Mouse (Mus musculus): ENCODE measurements around the gene Myo1b. TPM values are rescaled to one million over a fixed set of nuclear protein-coding genes. Genes with fewer than 3 reads are reported as not detected.

The Myo1b gene
- polyA plus RNA-seq, 1 experiment from 2014 or later, result 82.0 TPM

- WGBS, result 96% methylated on average over 10 of the region's 10 CpGs
- Histone ChIP-seq H3K27ac (no peak overlapping the region), H3K4me1 (peaks cover 3% of the 10 kb centered on the region; the same call in 1 of the 2 replicates), H3K9me3 (no peaks in the 10 kb centered on the region), H3K4me3 (no peak overlapping the region), H3K36me3 (replicated peaks) (peaks cover 43% of the 10 kb centered on the region), H3K27me3 (ENCODE audit: poor library complexity, severe bottlenecking) (no peaks in the 10 kb centered on the region)
- DNase-seq (ENCODE audit: extremely low spot score, low spot score), result no peak
Observed at GRCm38 (mm10) chr1:51860837-51861236, 55.0 kb downstream of the Myo1b start.

- Histone ChIP-seq H3K9me3 (no peaks in the 10 kb centered on the region), H3K27me3 (ENCODE audit: poor library complexity, severe bottlenecking) (no peaks in the 10 kb centered on the region), H3K36me3 (replicated peaks) (peaks cover 49% of the 10 kb centered on the region), H3K4me3 (no peak overlapping the region), H3K4me1 (peaks cover 4% of the 10 kb centered on the region; the same call in 1 of the 2 replicates), H3K27ac (no peak overlapping the region)
- no peak for DNase-seq (ENCODE audit: extremely low spot score, low spot score)
- 87% methylated on average over 4 of the region's 4 CpGs for WGBS
Observed at GRCm38 (mm10) chr1:51856946-51857345, 58.9 kb downstream of the Myo1b start.

GRCm38 (mm10) chr1:51856245-51856915 lies 59.5 kb downstream of the Myo1b start:
- peaks cover 7% of the 10 kb centered on the region; the same call in 1 of the 2 replicates for H3K4me1 ChIP-seq
- H3K27me3 ChIP-seq (ENCODE audit: poor library complexity, severe bottlenecking), result no peaks in the 10 kb centered on the region
- WGBS, result 94% methylated on average over 11 of the region's 11 CpGs
- H3K36me3 ChIP-seq (replicated peaks), result peaks cover 48% of the 10 kb centered on the region
- DNase-seq (ENCODE audit: extremely low spot score, low spot score), result no peak
- H3K27ac ChIP-seq, result no peak overlapping the region
- H3K9me3 ChIP-seq, result no peaks in the 10 kb centered on the region
- no peak overlapping the region for H3K4me3 ChIP-seq

GRCm38 (mm10) chr1:51855541-51856244 lies 60.2 kb downstream of the Myo1b start:
- Histone ChIP-seq H3K9me3 (no peaks in the 10 kb centered on the region), H3K4me1 (peaks cover 7% of the 10 kb centered on the region; the same call in 1 of the 2 replicates), H3K27me3 (ENCODE audit: poor library complexity, severe bottlenecking) (no peaks in the 10 kb centered on the region), H3K27ac (no peak overlapping the region), H3K36me3 (replicated peaks) (peaks cover 46% of the 10 kb centered on the region), H3K4me3 (no peak overlapping the region)
- WGBS, result 83% methylated on average over 10 of the region's 10 CpGs
- no peak for DNase-seq (ENCODE audit: extremely low spot score, low spot score)

GRCm38 (mm10) chr1:51852314-51852713 lies 63.6 kb downstream of the Myo1b start:
- Histone ChIP-seq H3K36me3 (replicated peaks) (peaks cover 30% of the 10 kb centered on the region), H3K27ac (no peak overlapping the region), H3K27me3 (ENCODE audit: poor library complexity, severe bottlenecking) (no peaks in the 10 kb centered on the region), H3K4me1 (peaks cover 7% of the 10 kb centered on the region; the same call in 1 of the 2 replicates), H3K4me3 (no peak overlapping the region), H3K9me3 (no peaks in the 10 kb centered on the region)
- WGBS, result 76% methylated on average over 5 of the region's 5 CpGs
- no peak for DNase-seq (ENCODE audit: extremely low spot score, low spot score)

GRCm38 (mm10) chr1:51849570-51850211 lies 66.2 kb downstream of the Myo1b start:
- H3K27ac ChIP-seq, result no peak overlapping the region
- H3K4me3 ChIP-seq, result no peak overlapping the region
- no peaks in the 10 kb centered on the region for H3K27me3 ChIP-seq (ENCODE audit: poor library complexity, severe bottlenecking)
- 85% methylated on average over 8 of the region's 8 CpGs for WGBS
- H3K9me3 ChIP-seq, result no peaks in the 10 kb centered on the region
- no peak for DNase-seq (ENCODE audit: extremely low spot score, low spot score)
- peaks cover 7% of the 10 kb centered on the region; the same call in 1 of the 2 replicates for H3K4me1 ChIP-seq
- H3K36me3 ChIP-seq (replicated peaks), result peaks cover 25% of the 10 kb centered on the region

- Histone ChIP-seq H3K9me3 (no peaks in the 10 kb centered on the region), H3K27me3 (ENCODE audit: poor library complexity, severe bottlenecking) (no peaks in the 10 kb centered on the region), H3K4me3 (no peak overlapping the region), H3K36me3 (replicated peaks) (0 out of 2 replicates have a peak, but pooled peaks cover 2% of the 10 kb centered on the region), H3K27ac (no peak overlapping the region), H3K4me1 (peaks cover 7% of the 10 kb centered on the region; the same call in 1 of the 2 replicates)
- 83% methylated on average over 2 of the region's 2 CpGs for WGBS
- no peak for DNase-seq (ENCODE audit: extremely low spot score, low spot score)
Observed at GRCm38 (mm10) chr1:51845264-51846036, 70.4 kb downstream of the Myo1b start.

GRCm38 (mm10) chr1:51837845-51838623 lies 77.8 kb downstream of the Myo1b start:
- Histone ChIP-seq H3K4me1 (peaks cover 27% of the 10 kb centered on the region), H3K27ac (no peak overlapping the region), H3K27me3 (ENCODE audit: poor library complexity, severe bottlenecking) (no peaks in the 10 kb centered on the region), H3K9me3 (no peaks in the 10 kb centered on the region), H3K4me3 (no peak overlapping the region), H3K36me3 (replicated peaks) (peaks cover 16% of the 10 kb centered on the region)
- WGBS, result 84% methylated on average over 11 of the region's 11 CpGs
- DNase-seq (ENCODE audit: extremely low spot score, low spot score), result no peak

- peaks cover 23% of the 10 kb centered on the region for H3K36me3 ChIP-seq (replicated peaks)
- no peak for DNase-seq (ENCODE audit: extremely low spot score, low spot score)
- H3K4me3 ChIP-seq, result no peak overlapping the region
- peaks cover 25% of the 10 kb centered on the region for H3K4me1 ChIP-seq
- H3K27ac ChIP-seq, result no peak overlapping the region
- 65% methylated on average over 4 of the region's 4 CpGs for WGBS
- no peaks in the 10 kb centered on the region for H3K9me3 ChIP-seq
- no peaks in the 10 kb centered on the region for H3K27me3 ChIP-seq (ENCODE audit: poor library complexity, severe bottlenecking)
Observed at GRCm38 (mm10) chr1:51837311-51837710, 78.6 kb downstream of the Myo1b start.

- 77% methylated on average over 8 of the region's 8 CpGs for WGBS
- Histone ChIP-seq H3K4me3 (no peak overlapping the region), H3K9me3 (no peaks in the 10 kb centered on the region), H3K27ac (no peak overlapping the region), H3K4me1 (peaks cover 25% of the 10 kb centered on the region), H3K27me3 (ENCODE audit: poor library complexity, severe bottlenecking) (no peaks in the 10 kb centered on the region), H3K36me3 (replicated peaks) (peaks cover 34% of the 10 kb centered on the region)
- no peak for DNase-seq (ENCODE audit: extremely low spot score, low spot score)
Observed at GRCm38 (mm10) chr1:51835795-51836194, 80.1 kb downstream of the Myo1b start.

- H3K9me3 ChIP-seq, result no peaks in the 10 kb centered on the region
- H3K36me3 ChIP-seq (replicated peaks), result peaks cover 41% of the 10 kb centered on the region
- no peaks in the 10 kb centered on the region for H3K27me3 ChIP-seq (ENCODE audit: poor library complexity, severe bottlenecking)
- no peak for DNase-seq (ENCODE audit: extremely low spot score, low spot score)
- WGBS, result 78% methylated on average over 3 of the region's 3 CpGs
- no peak overlapping the region for H3K4me3 ChIP-seq
- no peak overlapping the region for H3K27ac ChIP-seq
- peaks cover 25% of the 10 kb centered on the region for H3K4me1 ChIP-seq
Observed at GRCm38 (mm10) chr1:51834072-51834471, 81.8 kb downstream of the Myo1b start.

GRCm38 (mm10) chr1:51829353-51829752 lies 86.5 kb downstream of the Myo1b start:
- Histone ChIP-seq H3K36me3 (replicated peaks) (peaks cover 46% of the 10 kb centered on the region), H3K27me3 (ENCODE audit: poor library complexity, severe bottlenecking) (no peaks in the 10 kb centered on the region), H3K9me3 (no peaks in the 10 kb centered on the region), H3K27ac (no peak overlapping the region), H3K4me1 (no peaks in the 10 kb centered on the region), H3K4me3 (no peak overlapping the region)
- 94% methylated on average over 9 of the region's 9 CpGs for WGBS
- DNase-seq (ENCODE audit: extremely low spot score, low spot score), result no peak

All from forebrain, embryonic 10.5 days (tissue).